Mouse (Mus musculus): ENCODE data around the gene Cntn5. TPM values are rescaled to one million over a fixed set of nuclear protein-coding genes. Genes with fewer than 3 reads are reported as not detected.

The Cntn5 gene
- polyA plus RNA-seq, 1 experiment from 2014 or later: not detected

DNA sequence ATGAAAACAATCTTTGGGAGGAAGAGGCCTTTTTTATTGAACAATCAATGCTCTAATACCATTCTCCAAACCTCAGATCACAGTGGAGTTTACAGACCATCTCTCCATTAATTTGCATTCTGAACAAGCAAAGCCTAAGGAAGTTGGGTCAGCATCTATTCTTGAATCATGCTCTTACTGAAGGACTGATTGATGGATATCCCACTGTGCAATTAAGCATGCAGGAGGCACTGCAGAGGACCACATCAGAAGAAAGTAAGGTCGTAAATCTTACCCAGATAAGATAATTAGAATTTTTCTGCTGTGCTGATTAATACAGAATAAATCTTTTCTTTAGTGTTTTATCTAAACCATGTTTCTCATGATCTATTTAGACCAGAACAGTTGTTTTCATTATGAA lies 536.2 kb downstream of the Cntn5 start:
- no peak overlapping the region for H3K9ac ChIP-seq (ENCODE audit: low read depth, low read length)
- 37% methylated on average over 1 of the region's 1 CpGs for WGBS
- H3K4me3 ChIP-seq (ENCODE audit: low read depth, low read length): no peak overlapping the region
- no peaks in the 10 kb centered on the region for H3K9me3 ChIP-seq (ENCODE audit: control insufficient read depth, low read length)
- no peaks in the 10 kb centered on the region for H3K27me3 ChIP-seq (replicated peaks; ENCODE audit: control insufficient read depth, insufficient read depth, low read length)
- ATAC-seq (replicated peaks; ENCODE audit: low FRiP score): no peak
- no peak for DNase-seq (ENCODE audit: low spot score)
- H3K4me1 ChIP-seq (replicated peaks; ENCODE audit: control insufficient read depth, insufficient read depth, low read length): no peaks in the 10 kb centered on the region
- H3K4me2 ChIP-seq: no peak overlapping the region
- no peaks in the 10 kb centered on the region for H3K36me3 ChIP-seq (ENCODE audit: control insufficient read depth, insufficient read depth, low read length)
- H3K27ac ChIP-seq (ENCODE audit: low read depth, low read length): no peak overlapping the region

DNA sequence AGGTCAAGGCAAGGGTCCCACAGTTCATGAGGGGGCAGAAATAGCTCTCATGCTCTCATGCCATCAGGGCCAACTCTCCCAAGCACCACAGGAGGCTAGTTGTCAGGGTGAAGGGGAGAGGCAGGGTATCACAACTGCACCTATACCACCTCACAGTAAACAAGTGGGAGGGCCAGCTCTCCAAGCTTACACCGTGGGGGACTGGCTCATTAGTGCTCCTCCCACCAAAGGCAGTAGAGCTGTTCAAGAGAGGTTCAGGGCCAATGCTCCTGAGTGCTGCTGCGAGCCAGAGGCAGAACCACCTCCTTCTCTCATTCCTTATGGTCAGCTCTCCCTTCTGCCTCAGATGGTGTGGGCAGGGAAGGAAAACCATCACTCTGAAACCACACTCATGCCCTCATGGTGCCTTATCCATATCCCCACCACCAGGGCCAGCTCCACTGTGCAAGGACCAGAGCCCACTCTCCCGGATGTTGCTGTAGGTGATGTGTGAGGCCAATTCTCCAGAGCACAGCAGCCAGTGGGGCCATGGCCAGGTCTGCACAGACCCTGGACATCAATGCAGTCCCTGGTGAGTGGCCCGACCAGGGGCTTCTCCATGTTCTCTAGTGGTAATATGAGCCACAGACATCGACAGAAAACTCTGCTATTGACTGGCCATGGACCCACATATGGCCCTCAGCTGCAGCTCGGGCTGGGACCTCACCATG lies 538.2 kb downstream of the Cntn5 start:
- WGBS: 67% methylated on average over 6 of the region's 6 CpGs
- Histone ChIP-seq H3K9ac (ENCODE audit: low read depth, low read length) (no peak overlapping the region), H3K36me3 (ENCODE audit: control insufficient read depth, insufficient read depth, low read length) (no peaks in the 10 kb centered on the region), H3K9me3 (ENCODE audit: control insufficient read depth, low read length) (no peaks in the 10 kb centered on the region), H3K4me1 (replicated peaks; ENCODE audit: control insufficient read depth, insufficient read depth, low read length) (no peaks in the 10 kb centered on the region), H3K27ac (ENCODE audit: low read depth, low read length) (no peak overlapping the region), H3K4me2 (no peak overlapping the region), H3K27me3 (replicated peaks; ENCODE audit: control insufficient read depth, insufficient read depth, low read length) (no peaks in the 10 kb centered on the region), H3K4me3 (ENCODE audit: low read depth, low read length) (no peak overlapping the region)
- DNase-seq (ENCODE audit: low spot score): no peak
- no peak for ATAC-seq (replicated peaks; ENCODE audit: low FRiP score)

DNA sequence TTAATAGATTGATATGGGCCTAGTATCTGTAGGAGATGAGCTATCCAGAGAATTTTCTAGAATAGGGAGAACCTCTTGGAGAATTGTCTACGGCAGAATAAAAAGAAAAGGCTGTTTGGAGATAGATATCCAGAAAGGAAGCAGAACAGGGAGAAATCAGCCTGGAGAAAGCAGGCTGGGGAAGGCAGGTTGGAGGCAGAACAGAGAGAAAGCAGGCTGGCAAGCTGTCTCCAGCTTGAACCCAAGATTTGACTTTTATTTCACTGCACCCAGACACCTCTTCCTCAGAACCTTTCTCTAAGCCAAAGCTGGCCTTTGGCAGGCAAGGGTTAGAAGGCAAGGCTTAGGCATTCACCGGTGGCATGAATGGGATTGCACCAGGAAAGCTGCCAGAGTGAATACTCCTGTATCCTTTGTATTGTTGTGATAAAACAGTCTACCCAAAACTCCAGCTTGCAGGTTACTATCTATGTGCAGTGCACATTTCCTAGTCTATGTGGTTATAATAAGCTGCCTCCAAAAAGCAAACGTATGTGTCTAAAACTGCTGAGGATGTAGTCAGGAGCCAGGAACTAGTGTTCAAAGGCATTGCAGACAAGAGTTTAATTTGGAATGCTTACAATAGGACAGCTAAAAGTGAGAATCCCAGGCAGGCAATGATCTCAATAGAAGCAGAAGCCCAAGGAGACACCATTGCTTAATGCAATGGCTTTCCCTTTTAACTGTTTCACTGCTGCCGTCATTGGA lies 553.5 kb downstream of the Cntn5 start:
- 81% methylated on average over 4 of the region's 4 CpGs for WGBS
- ATAC-seq (replicated peaks; ENCODE audit: low FRiP score) (no peak), DNase-seq (ENCODE audit: low spot score) (no peak)
- no peak overlapping the region for H3K4me3 ChIP-seq (ENCODE audit: low read depth, low read length)
- no peak overlapping the region for H3K27ac ChIP-seq (ENCODE audit: low read depth, low read length)
- no peak overlapping the region for H3K4me2 ChIP-seq
- no peaks in the 10 kb centered on the region for H3K4me1 ChIP-seq (replicated peaks; ENCODE audit: control insufficient read depth, insufficient read depth, low read length)
- no peaks in the 10 kb centered on the region for H3K27me3 ChIP-seq (replicated peaks; ENCODE audit: control insufficient read depth, insufficient read depth, low read length)
- H3K9me3 ChIP-seq (ENCODE audit: control insufficient read depth, low read length): no peaks in the 10 kb centered on the region
- no peak overlapping the region for H3K9ac ChIP-seq (ENCODE audit: low read depth, low read length)
- no peaks in the 10 kb centered on the region for H3K36me3 ChIP-seq (ENCODE audit: control insufficient read depth, insufficient read depth, low read length)

DNA sequence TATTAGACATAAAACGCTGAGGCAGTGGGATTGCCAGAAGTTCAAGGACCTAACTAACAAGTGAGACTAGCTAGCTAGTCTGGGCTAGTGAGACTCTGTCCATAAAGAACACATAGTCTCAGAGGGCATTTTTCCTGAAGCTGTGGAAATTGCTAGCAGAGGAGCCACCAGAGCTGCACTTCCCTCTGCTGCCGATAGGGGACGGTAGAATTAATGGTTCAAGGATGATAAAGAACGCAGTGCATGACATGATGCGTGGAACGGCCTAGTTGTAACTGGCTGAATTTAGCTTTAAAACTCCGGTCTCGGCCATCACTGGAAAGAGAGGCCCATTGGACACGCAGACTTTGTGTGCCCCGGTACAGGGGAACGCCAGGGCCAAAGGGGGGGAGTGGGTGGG lies 555.8 kb downstream of the Cntn5 start:
- H3K27me3 ChIP-seq (replicated peaks; ENCODE audit: control insufficient read depth, insufficient read depth, low read length): no peaks in the 10 kb centered on the region
- no peak overlapping the region for H3K4me2 ChIP-seq
- H3K4me3 ChIP-seq (ENCODE audit: low read depth, low read length): no peak overlapping the region
- H3K36me3 ChIP-seq (ENCODE audit: control insufficient read depth, insufficient read depth, low read length): no peaks in the 10 kb centered on the region
- H3K9ac ChIP-seq (ENCODE audit: low read depth, low read length): no peak overlapping the region
- DNase-seq (ENCODE audit: low spot score): no peak
- 69% methylated on average over 11 of the region's 11 CpGs for WGBS
- H3K4me1 ChIP-seq (replicated peaks; ENCODE audit: control insufficient read depth, insufficient read depth, low read length): no peaks in the 10 kb centered on the region
- no peak for ATAC-seq (replicated peaks; ENCODE audit: low FRiP score)
- H3K9me3 ChIP-seq (ENCODE audit: control insufficient read depth, low read length): no peaks in the 10 kb centered on the region
- no peak overlapping the region for H3K27ac ChIP-seq (ENCODE audit: low read depth, low read length)

DNA sequence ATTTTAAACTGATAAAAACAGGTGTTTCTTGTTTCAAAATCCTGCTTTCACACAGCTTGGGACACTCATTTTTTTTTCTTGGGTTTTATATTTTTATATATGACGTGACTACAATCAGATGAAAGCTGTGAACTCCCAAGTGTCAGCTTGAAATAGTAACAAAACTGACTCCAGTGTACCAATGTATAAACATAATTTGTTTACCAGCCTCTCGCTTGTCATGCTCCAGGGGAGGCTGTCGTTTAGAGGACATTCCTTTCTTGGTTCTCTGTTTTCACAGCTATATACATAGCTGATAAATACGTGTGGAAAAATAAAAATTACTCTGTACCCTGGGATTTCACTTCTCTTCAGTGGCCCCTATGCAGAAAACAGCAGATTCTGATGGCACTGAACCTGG lies 556.4 kb downstream of the Cntn5 start:
- Histone ChIP-seq H3K36me3 (ENCODE audit: control insufficient read depth, insufficient read depth, low read length) (no peaks in the 10 kb centered on the region), H3K27me3 (replicated peaks; ENCODE audit: control insufficient read depth, insufficient read depth, low read length) (no peaks in the 10 kb centered on the region), H3K9me3 (ENCODE audit: control insufficient read depth, low read length) (no peaks in the 10 kb centered on the region), H3K4me1 (replicated peaks; ENCODE audit: control insufficient read depth, insufficient read depth, low read length) (no peaks in the 10 kb centered on the region), H3K27ac (ENCODE audit: low read depth, low read length) (no peak overlapping the region), H3K9ac (ENCODE audit: low read depth, low read length) (no peak overlapping the region), H3K4me3 (ENCODE audit: low read depth, low read length) (no peak overlapping the region), H3K4me2 (no peak overlapping the region)
- ATAC-seq (replicated peaks; ENCODE audit: low FRiP score) (no peak), DNase-seq (ENCODE audit: low spot score) (no peak)
- WGBS: 65% methylated on average over 4 of the region's 4 CpGs

DNA sequence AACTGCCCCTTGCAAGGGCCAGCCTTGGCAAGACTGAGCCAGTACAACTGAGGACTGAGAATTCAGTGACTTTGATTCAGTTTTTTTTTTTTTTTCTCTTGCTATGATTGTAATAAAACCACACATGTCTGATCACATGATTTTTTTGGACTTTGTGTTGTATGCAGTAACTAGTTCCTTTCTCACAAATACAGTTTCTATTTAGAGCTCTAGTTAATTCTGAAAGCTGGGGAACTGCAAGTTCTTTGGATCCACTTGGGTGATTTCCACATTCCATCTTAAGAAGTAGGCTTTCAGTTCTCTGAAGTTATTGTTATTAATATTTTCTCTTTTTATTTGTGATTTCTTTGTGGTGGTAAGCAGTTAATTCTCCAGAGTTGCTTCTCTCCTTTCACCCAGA lies 563.8 kb downstream of the Cntn5 start:
- H3K4me2 ChIP-seq: no peak overlapping the region
- DNase-seq (ENCODE audit: low spot score) (no peak), ATAC-seq (replicated peaks; ENCODE audit: low FRiP score) (no peak)
- no peaks in the 10 kb centered on the region for H3K36me3 ChIP-seq (ENCODE audit: control insufficient read depth, insufficient read depth, low read length)
- no peaks in the 10 kb centered on the region for H3K9me3 ChIP-seq (ENCODE audit: control insufficient read depth, low read length)
- no peaks in the 10 kb centered on the region for H3K27me3 ChIP-seq (replicated peaks; ENCODE audit: control insufficient read depth, insufficient read depth, low read length)
- no peaks in the 10 kb centered on the region for H3K4me1 ChIP-seq (replicated peaks; ENCODE audit: control insufficient read depth, insufficient read depth, low read length)
- no peak overlapping the region for H3K9ac ChIP-seq (ENCODE audit: low read depth, low read length)
- no peak overlapping the region for H3K27ac ChIP-seq (ENCODE audit: low read depth, low read length)
- no peak overlapping the region for H3K4me3 ChIP-seq (ENCODE audit: low read depth, low read length)

DNA sequence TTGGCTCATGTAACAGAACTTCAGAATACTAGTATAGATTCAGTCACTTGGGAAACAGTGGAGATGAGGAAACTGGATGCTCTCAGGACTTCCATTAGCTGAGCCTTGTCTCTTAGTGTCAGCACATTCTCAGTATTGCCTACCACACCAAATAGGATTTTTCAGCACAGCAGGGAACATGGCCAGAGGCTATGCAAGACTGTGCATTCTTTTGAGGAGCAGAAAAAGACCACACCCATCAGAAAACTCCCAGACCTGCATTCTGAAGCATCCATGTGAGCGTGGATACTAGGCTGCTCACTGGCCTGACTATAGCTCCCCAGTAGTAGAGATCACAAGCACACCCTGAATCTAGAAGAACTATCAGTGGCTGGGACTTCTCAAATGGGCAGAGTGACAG lies 564.9 kb downstream of the Cntn5 start:
- H3K9ac ChIP-seq (ENCODE audit: low read depth, low read length): no peak overlapping the region
- no peaks in the 10 kb centered on the region for H3K4me1 ChIP-seq (replicated peaks; ENCODE audit: control insufficient read depth, insufficient read depth, low read length)
- H3K4me2 ChIP-seq: no peak overlapping the region
- 85% methylated on average over 1 of the region's 1 CpGs for WGBS
- H3K9me3 ChIP-seq (ENCODE audit: control insufficient read depth, low read length): no peaks in the 10 kb centered on the region
- ATAC-seq (replicated peaks; ENCODE audit: low FRiP score) (no peak), DNase-seq (ENCODE audit: low spot score) (no peak)
- H3K36me3 ChIP-seq (ENCODE audit: control insufficient read depth, insufficient read depth, low read length): no peaks in the 10 kb centered on the region
- H3K27ac ChIP-seq (ENCODE audit: low read depth, low read length): no peak overlapping the region
- H3K27me3 ChIP-seq (replicated peaks; ENCODE audit: control insufficient read depth, insufficient read depth, low read length): no peaks in the 10 kb centered on the region
- no peak overlapping the region for H3K4me3 ChIP-seq (ENCODE audit: low read depth, low read length)

- no peak overlapping the region for H3K4me3 ChIP-seq (ENCODE audit: low read depth, low read length)
- H3K27ac ChIP-seq (ENCODE audit: low read depth, low read length): no peak overlapping the region
- 40% methylated on average over 7 of the region's 7 CpGs for WGBS
- no peaks in the 10 kb centered on the region for H3K36me3 ChIP-seq (ENCODE audit: control insufficient read depth, insufficient read depth, low read length)
- H3K27me3 ChIP-seq (replicated peaks; ENCODE audit: control insufficient read depth, insufficient read depth, low read length): no peaks in the 10 kb centered on the region
- DNase-seq (ENCODE audit: low spot score) (no peak), ATAC-seq (replicated peaks; ENCODE audit: low FRiP score) (0 out of 2 replicates have a peak, but pooled peaks have one; percentile 41)
- H3K9ac ChIP-seq (ENCODE audit: low read depth, low read length): no peak overlapping the region
- H3K9me3 ChIP-seq (ENCODE audit: control insufficient read depth, low read length): no peaks in the 10 kb centered on the region
- no peak overlapping the region for H3K4me2 ChIP-seq
- H3K4me1 ChIP-seq (replicated peaks; ENCODE audit: control insufficient read depth, insufficient read depth, low read length): no peaks in the 10 kb centered on the region
Observed at GRCm38 (mm10) chr9:10324697-10325368, 579.7 kb downstream of the Cntn5 start.
